Mouse (Mus musculus) liver, adult 10 weeks (tissue): ENCODE measurements around the gene Gnl3l. TPM values are rescaled to one million over a fixed set of nuclear protein-coding genes. Genes with fewer than 3 reads are reported as not detected.

ENCODE experiments used
- polyA plus RNA-seq: library from polyadenylated mRNA; stranded (reverse); fragments of 350-450 nt; fragmentation: Illumina TruSeq; extraction: RNeasy Lipid Tissue Mini Kit (QIAGEN cat#74804); gene quantifications from one replicate; pipeline ENCODE4 v1.2.3, GENCODE M21; 2014; ENCODE audit warnings: low read depth, low replicate concordance

The Gnl3l gene
- polyA plus RNA-seq, result 10.5 TPM

GRCm38 (mm10) chrX:151016938-151017877, at the start of gene Gnl3l:
TSS of gene Gnl3l (minus strand) at chrX:151017322.

GRCm38 (mm10) chrX:151045850-151046249, 28.7 kb upstream of the Gnl3l start, which contains the start of gene Fgd1:
TSS of gene Fgd1 (plus strand) at chrX:151046150.

Other genes starting within 250 kb of the Gnl3l start
- gene Maged2, start 203.0 kb downstream of the Gnl3l start, polyA plus RNA-seq, result 2.1 TPM
- gene Fgd1, start 28.8 kb upstream of the Gnl3l start, polyA plus RNA-seq, result 0.24 TPM
- gene Tsr2, start 79.2 kb upstream of the Gnl3l start, polyA plus RNA-seq, result 14.8 TPM
- not detected for gene Wnk3, start 180.8 kb upstream of the Gnl3l start, polyA plus RNA-seq